Mouse (Mus musculus) limb, embryonic 15.5 days (tissue): Measurements from ENCODE around the gene Fam78b. TPM values are rescaled to one million over a fixed set of nuclear protein-coding genes. Genes with fewer than 3 reads are reported as not detected.

Source experiments
- ATAC-seq: fragments of 200-750 bp; cut with Nextera tagmentation; 2 replicates; pipeline ENCODE4 v1.8.0; 2017; ENCODE audit warnings: low read depth, moderate TSS enrichment; ENCODE audit not compliant: insufficient number of reproducible peaks, low FRiP score, low TSS enrichment
- H3K27ac ChIP-seq: fragments of 300-500 bp; sonication (generic); 2 replicates; pipeline ENCODE4 v1.5.1; 2015; ENCODE audit warnings: moderate library complexity, mild to moderate bottlenecking, inconsistent platforms
- H3K27me3 ChIP-seq: fragments of 300-500 bp; sonication (generic); 2 replicates; pipeline ENCODE4 v1.6.1; 2015; ENCODE audit warnings: inconsistent platforms
- H3K36me3 ChIP-seq: fragments of 300-500 bp; sonication (generic); 2 replicates; pipeline ENCODE4 v1.6.1; 2015; ENCODE audit warnings: inconsistent platforms
- H3K4me1 ChIP-seq: fragments of 300-500 bp; sonication (generic); 2 replicates; pipeline ENCODE4 v1.6.1; 2015; ENCODE audit warnings: inconsistent platforms
- H3K4me2 ChIP-seq: fragments of 300-500 bp; sonication (generic); 2 replicates; pipeline ENCODE4 v1.6.1; 2015; ENCODE audit warnings: mild to moderate bottlenecking, inconsistent platforms
- H3K4me3 ChIP-seq: fragments of 300-500 bp; sonication (generic); 2 replicates; pipeline ENCODE4 v1.5.1; 2015; ENCODE audit warnings: mild to moderate bottlenecking, inconsistent platforms
- H3K9ac ChIP-seq: fragments of 300-500 bp; sonication (generic); 2 replicates; pipeline ENCODE4 v1.6.1; 2015; ENCODE audit warnings: inconsistent platforms
- H3K9me3 ChIP-seq: fragments of 300-500 bp; sonication (generic); 2 replicates; pipeline ENCODE4 v1.6.1; 2016; ENCODE audit warnings: inconsistent platforms
- WGBS: fragments of 180-500 bp; shearing (Covaris S2); methylation state at CpG from one replicate; pipeline ENCODE4 v1.1.7; 2015; 5-methylcytosine and 5-hydroxymethylcytosine counted together
- polyA plus RNA-seq: library from polyadenylated mRNA; unstranded; fragments of >200 nt; fragmentation: Nextera tagmentation; extraction: Ambion mirVana; gene quantifications from 2 replicates; pipeline ENCODE4 v1.2.1, GENCODE M21; 2015

Gene Fam78b
- 0.44 and 0.74 TPM in 2 replicates for polyA plus RNA-seq

GRCm38 (mm10) chr1:167001174-167001843 lies at the start of gene Fam78b:
Gene Fam78b, plus strand, starts transcription at chr1:167001417.
- H3K27me3 ChIP-seq, result peaks cover 33% of the 10 kb centered on the region
- 1% methylated on average over 33 of the region's 85 CpGs for WGBS

DNA sequence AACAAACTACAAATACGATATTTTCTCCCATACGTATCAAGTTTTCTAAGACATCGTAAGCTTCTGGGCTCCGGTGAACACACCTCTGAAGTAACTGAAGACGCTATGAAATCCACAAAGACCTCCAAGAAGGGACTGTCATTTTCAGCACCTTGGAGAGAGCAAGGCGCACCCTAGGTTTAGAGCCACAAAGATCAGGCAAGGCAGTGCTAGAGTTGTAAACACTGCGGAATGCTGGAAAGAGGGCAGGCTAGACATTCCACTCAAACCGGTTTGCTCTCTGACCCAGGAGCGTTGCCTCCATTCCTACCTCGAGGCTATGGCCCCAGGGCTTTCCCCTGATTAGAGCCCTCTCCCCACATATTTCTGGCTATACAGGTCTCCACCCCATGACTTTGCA lies 36.7 kb upstream of the Fam78b start:
- Histone ChIP-seq H3K27ac (no peak overlapping the region), H3K9me3 (no peaks in the 10 kb centered on the region), H3K27me3 (no peaks in the 10 kb centered on the region), H3K4me3 (no peak overlapping the region), H3K36me3 (no peaks in the 10 kb centered on the region), H3K4me1 (no peaks in the 10 kb centered on the region), H3K9ac (no peak overlapping the region), H3K4me2 (no peak overlapping the region)
- ATAC-seq, result no peak
- WGBS, result 32% methylated on average over 10 of the region's 10 CpGs

More at GRCm38 (mm10) chr1:167001174-167001843, at the start of gene Fam78b:
- H3K27ac ChIP-seq, result no peak within 1 kb of the TSS
- ATAC-seq, result no peak
- H3K9ac ChIP-seq, result peak within 1 kb of the TSS; percentile 50
- H3K36me3 ChIP-seq, result no peaks in the 10 kb centered on the region
- no peaks in the 10 kb centered on the region for H3K9me3 ChIP-seq
- peaks cover 16% of the 10 kb centered on the region for H3K4me1 ChIP-seq
- H3K4me2 ChIP-seq, result peak within 1 kb of the TSS; percentile 96
- H3K4me3 ChIP-seq, result peak within 1 kb of the TSS; percentile 69

DNA sequence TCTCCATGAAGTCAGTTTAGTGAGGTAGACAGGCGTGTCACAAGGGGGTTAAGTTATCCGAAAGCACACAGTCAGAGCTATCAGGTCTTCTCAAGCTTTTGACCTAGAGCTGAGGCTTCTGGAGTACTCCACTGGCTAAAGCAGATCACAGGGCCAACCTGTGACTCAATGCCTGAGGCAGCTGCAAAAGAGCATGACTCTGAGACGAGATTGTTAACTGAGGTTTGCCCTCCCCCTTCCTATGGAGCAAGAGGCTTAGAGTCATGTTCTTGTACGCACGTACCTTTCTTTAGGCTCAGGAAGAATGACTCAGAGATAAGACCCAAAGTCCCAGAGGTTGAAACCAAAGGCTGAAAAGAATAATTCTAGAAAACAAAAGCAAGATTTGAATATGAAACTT lies 32.9 kb upstream of the Fam78b start:
- Histone ChIP-seq H3K9ac (no peak overlapping the region), H3K4me3 (no peak overlapping the region), H3K36me3 (no peaks in the 10 kb centered on the region), H3K4me2 (no peak overlapping the region), H3K4me1 (no peaks in the 10 kb centered on the region), H3K9me3 (no peaks in the 10 kb centered on the region), H3K27me3 (no peaks in the 10 kb centered on the region), H3K27ac (no peak overlapping the region)
- ATAC-seq, result no peak
- 65% methylated on average over 5 of the region's 5 CpGs for WGBS

- no peak for ATAC-seq
- H3K9ac ChIP-seq, result no peak overlapping the region
- H3K27me3 ChIP-seq, result no peaks in the 10 kb centered on the region
- no peaks in the 10 kb centered on the region for H3K4me1 ChIP-seq
- H3K27ac ChIP-seq, result no peak overlapping the region
- no peaks in the 10 kb centered on the region for H3K9me3 ChIP-seq
- H3K4me2 ChIP-seq, result no peak overlapping the region
- no peaks in the 10 kb centered on the region for H3K36me3 ChIP-seq
- 79% methylated on average over 3 of the region's 3 CpGs for WGBS
- no peak overlapping the region for H3K4me3 ChIP-seq
Measured at GRCm38 (mm10) chr1:166973731-166974130, 27.5 kb upstream of the Fam78b start.

- H3K36me3 ChIP-seq, result no peaks in the 10 kb centered on the region
- no peaks in the 10 kb centered on the region for H3K4me1 ChIP-seq
- no peaks in the 10 kb centered on the region for H3K27me3 ChIP-seq
- no peak overlapping the region for H3K4me2 ChIP-seq
- WGBS, result 66% methylated on average over 5 of the region's 5 CpGs
- H3K4me3 ChIP-seq, result no peak overlapping the region
- no peaks in the 10 kb centered on the region for H3K9me3 ChIP-seq
- ATAC-seq, result no peak
- H3K27ac ChIP-seq, result no peak overlapping the region
- H3K9ac ChIP-seq, result no peak overlapping the region
Measured at GRCm38 (mm10) chr1:166978611-166979010, 22.6 kb upstream of the Fam78b start.

- no peak overlapping the region for H3K4me2 ChIP-seq
- 41% methylated on average over 5 of the region's 5 CpGs for WGBS
- ATAC-seq, result no peak
Measured at GRCm38 (mm10) chr1:166994266-166994665, 7.0 kb upstream of the Fam78b start.

DNA sequence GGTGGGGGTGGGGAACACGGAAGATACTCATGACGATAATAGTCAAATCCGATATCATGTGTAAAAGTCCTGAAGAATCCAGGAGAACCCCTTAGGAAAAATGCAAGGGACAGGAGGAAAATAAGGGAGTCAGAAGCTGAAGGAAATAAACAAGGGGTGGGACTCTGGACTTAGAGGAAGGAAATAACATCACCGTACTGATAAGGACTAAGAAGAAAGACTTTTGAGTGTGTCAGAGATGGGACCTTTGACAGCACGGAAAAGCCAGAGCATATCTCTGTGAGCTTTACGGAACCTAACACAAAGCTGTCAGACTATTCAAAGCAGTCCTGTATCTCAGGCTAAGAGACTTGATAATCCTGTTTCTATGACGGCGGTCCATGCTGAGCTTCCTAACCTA lies 5.0 kb upstream of the Fam78b start:
- Histone ChIP-seq H3K4me2 (no peak overlapping the region), H3K27me3 (peaks cover 10% of the 10 kb centered on the region), H3K4me3 (no peak overlapping the region), H3K9ac (no peak overlapping the region), H3K36me3 (no peaks in the 10 kb centered on the region), H3K9me3 (no peaks in the 10 kb centered on the region), H3K27ac (no peak overlapping the region), H3K4me1 (peaks cover 2% of the 10 kb centered on the region)
- no peak for ATAC-seq
- 87% methylated on average over 8 of the region's 8 CpGs for WGBS

More at GRCm38 (mm10) chr1:166994266-166994665, 7.0 kb upstream of the Fam78b start:
- no peak overlapping the region for H3K9ac ChIP-seq
- no peak overlapping the region for H3K27ac ChIP-seq
- no peaks in the 10 kb centered on the region for H3K9me3 ChIP-seq
- H3K36me3 ChIP-seq, result no peaks in the 10 kb centered on the region
- H3K4me1 ChIP-seq, result no peaks in the 10 kb centered on the region
- peaks cover 2% of the 10 kb centered on the region; the same call in 1 of the 2 replicates for H3K27me3 ChIP-seq
- no peak overlapping the region for H3K4me3 ChIP-seq

GRCm38 (mm10) chr1:166996811-166997210 lies 4.4 kb upstream of the Fam78b start:
- Histone ChIP-seq H3K4me2 (no peak overlapping the region), H3K9ac (no peak overlapping the region), H3K36me3 (no peaks in the 10 kb centered on the region), H3K9me3 (no peaks in the 10 kb centered on the region), H3K4me1 (peaks cover 8% of the 10 kb centered on the region), H3K4me3 (no peak overlapping the region), H3K27ac (no peak overlapping the region), H3K27me3 (peaks cover 16% of the 10 kb centered on the region)
- 62% methylated on average over 7 of the region's 7 CpGs for WGBS
- no peak for ATAC-seq

DNA sequence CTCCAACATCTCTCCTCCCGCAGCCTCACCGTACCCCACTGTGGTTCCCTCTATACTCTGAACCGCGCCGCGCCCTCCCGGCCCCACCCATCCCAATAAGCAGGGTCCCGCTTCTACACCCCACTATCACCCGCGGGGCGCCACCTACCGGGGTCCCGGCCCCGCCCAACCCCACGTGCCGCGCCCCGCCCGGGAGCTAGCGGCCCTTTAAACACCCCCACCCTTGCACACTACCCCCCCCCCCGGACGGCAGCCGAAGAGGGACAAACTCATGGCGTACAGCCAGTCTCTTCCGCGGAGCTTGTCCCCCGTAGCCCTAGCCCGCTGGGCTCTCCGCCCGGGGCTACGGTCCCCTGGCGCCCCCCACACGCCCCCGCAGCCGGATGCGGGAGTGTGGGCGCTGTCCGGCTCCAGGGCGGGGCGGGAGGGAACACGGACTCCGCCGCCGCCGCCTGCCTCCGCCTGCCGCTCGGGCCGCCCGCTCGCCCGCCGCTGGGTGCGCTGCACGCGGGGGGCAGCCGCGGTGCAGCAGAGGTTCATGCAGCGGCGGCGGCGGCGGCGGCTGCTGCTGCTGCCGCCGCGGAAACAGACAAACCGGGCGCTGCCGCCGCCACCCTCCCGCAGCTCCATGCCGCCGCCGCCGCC lies 566 bp upstream of the Fam78b start:
- peak; percentile 71 for ATAC-seq
- Histone ChIP-seq H3K27ac (no peak overlapping the region), H3K4me1 (peaks cover 16% of the 10 kb centered on the region), H3K4me2 (peak overlapping the region; percentile 96), H3K9ac (peak overlapping the region; percentile 50), H3K27me3 (peaks cover 33% of the 10 kb centered on the region), H3K9me3 (no peaks in the 10 kb centered on the region), H3K4me3 (peak overlapping the region; percentile 69), H3K36me3 (no peaks in the 10 kb centered on the region)
- 1% methylated on average over 40 of the region's 76 CpGs for WGBS

DNA sequence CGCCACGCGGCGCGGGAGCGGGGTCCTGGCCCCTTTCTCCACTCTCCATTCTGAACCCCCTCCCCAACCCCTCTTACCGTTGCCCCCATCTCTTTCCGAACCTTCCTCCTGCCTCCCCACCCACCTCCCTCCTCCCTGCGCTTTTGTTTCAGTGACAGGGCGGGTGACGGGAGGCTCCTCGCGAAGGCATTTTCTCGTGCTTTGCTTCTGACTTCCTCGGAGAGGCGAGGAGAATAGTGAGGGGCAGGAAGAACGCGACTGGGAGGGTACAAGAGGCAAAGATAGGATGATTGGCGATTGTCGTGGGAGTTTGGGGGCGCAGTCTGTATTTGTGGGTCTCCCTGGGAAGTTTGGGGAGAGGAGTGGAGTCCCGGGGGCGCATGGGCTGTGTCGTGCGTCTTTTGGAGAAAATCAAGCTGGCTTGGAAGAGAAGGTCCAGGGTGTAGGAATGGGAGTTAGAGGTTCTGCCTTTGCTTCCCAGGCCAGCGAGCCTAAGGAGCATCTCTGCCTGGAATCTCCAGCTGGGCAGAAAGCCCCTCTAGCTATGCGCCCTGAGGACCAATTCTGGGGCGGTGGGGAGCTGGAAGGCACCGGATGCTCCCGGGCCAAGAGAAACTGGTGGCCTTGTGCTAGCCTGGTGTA lies 748 bp downstream of the Fam78b start:
- no peaks in the 10 kb centered on the region for H3K9me3 ChIP-seq
- no peak overlapping the region; the same call in 1 of the 2 replicates for H3K9ac ChIP-seq
- H3K4me2 ChIP-seq, result peak overlapping the region; percentile 96
- peak overlapping the region; percentile 69 for H3K4me3 ChIP-seq
- peaks cover 16% of the 10 kb centered on the region for H3K4me1 ChIP-seq
- peaks cover 33% of the 10 kb centered on the region for H3K27me3 ChIP-seq
- ATAC-seq, result no peak
- WGBS, result 2% methylated on average over 30 of the region's 30 CpGs
- no peaks in the 10 kb centered on the region for H3K36me3 ChIP-seq
- H3K27ac ChIP-seq, result no peak overlapping the region

DNA sequence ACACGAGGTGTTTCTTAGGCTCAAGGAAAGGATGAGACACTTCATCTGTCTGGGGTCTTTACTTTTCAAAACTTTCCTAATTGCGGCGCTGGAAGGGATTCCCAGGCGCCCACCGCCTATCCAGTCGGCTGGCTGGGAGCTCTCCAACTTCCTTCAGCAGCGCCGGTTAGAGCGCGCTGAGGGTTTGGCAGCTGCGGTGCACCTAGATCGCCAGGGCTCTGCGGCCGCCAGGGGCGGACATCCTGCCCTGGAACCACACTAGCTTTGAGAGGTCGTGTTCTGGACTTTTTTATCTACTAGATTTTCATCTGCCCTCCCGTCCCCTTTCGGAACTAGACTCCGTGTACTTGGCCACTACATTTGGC lies 1.3 kb downstream of the Fam78b start:
- H3K27ac ChIP-seq, result no peak overlapping the region
- ATAC-seq, result no peak
- H3K4me1 ChIP-seq, result peaks cover 16% of the 10 kb centered on the region
- no peak overlapping the region for H3K9ac ChIP-seq
- 2% methylated on average over 19 of the region's 19 CpGs for WGBS
- H3K27me3 ChIP-seq, result peaks cover 33% of the 10 kb centered on the region
- peak overlapping the region; percentile 96 for H3K4me2 ChIP-seq
- peak overlapping the region; percentile 69 for H3K4me3 ChIP-seq
- no peaks in the 10 kb centered on the region for H3K36me3 ChIP-seq
- no peaks in the 10 kb centered on the region for H3K9me3 ChIP-seq

- Histone ChIP-seq H3K4me2 (no peak overlapping the region), H3K9ac (no peak overlapping the region), H3K4me3 (no peak overlapping the region), H3K27ac (no peak overlapping the region), H3K36me3 (no peaks in the 10 kb centered on the region), H3K9me3 (no peaks in the 10 kb centered on the region), H3K4me1 (peaks cover 16% of the 10 kb centered on the region), H3K27me3 (peaks cover 28% of the 10 kb centered on the region)
- WGBS, result 70% methylated on average over 2 of the region's 2 CpGs
- ATAC-seq, result no peak
Measured at GRCm38 (mm10) chr1:167004621-167005020, 3.4 kb downstream of the Fam78b start.
